Mouse (Mus musculus) bone marrow, adult 2 months (tissue): ENCODE results near the gene Gm29133.

Experiments used
- CTCF ChIP-seq: fragments of 200-500 bp; IDR thresholded peaks from 2 replicates; pipeline ENCODE4 v1.5.1; 2011; ENCODE audit warnings: low read length, control low read depth; ENCODE audit not compliant: control insufficient read depth, insufficient read depth
- POLR2A ChIP-seq: fragments of 200-500 bp; IDR thresholded peaks from 2 replicates; pipeline ENCODE4 v1.6.1; 2011; ENCODE audit warnings: low read depth, mild to moderate bottlenecking, control low read depth, low read length, borderline replicate concordance; ENCODE audit not compliant: control insufficient read depth

DNA sequence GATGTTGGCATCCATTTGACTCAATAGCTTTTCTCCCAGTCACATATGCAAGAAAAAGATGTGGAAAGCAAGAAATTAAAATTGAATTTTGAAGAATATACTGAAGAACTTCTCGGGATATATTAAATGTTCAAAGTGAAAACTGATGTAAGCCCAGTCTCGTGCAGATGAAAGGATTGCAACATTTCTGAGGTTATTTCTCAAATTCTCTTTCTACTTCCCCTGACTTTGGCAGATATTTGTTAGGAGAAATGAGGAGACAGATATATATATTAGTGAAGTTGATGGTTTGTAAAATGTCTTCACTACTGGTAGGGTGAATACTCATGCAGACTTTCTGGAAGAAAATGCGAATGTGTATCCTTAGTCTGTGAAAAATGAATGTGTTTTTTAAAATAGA, 48.9 kb upstream of the Gm29133 start:
- no peak for TF ChIP-seq POLR2A
- no peak for TF ChIP-seq CTCF
